Mouse (Mus musculus) stomach, embryonic 14.5 days (tissue): ENCODE data around the gene Eprs. TPM values are rescaled to one million over a fixed set of nuclear protein-coding genes. Genes with fewer than 3 reads are reported as not detected.
A peak's percentile ranks its signal among the peaks of the same experiment; 100 is the strongest.

Source experiments
- ATAC-seq: fragments of 200-750 bp; cut with Nextera tagmentation; 2 replicates; pipeline ENCODE4 v1.8.0; 2017; ENCODE audit warnings: low read depth, moderate TSS enrichment; ENCODE audit not compliant: insufficient number of reproducible peaks, insufficient read depth, low FRiP score
- H3K27ac ChIP-seq: fragments of 300-500 bp; sonication (generic); 2 replicates; pipeline ENCODE4 v1.5.1; 2014; ENCODE audit warnings: mild to moderate bottlenecking, low read length, moderate library complexity, mixed read lengths
- H3K27me3 ChIP-seq: fragments of 300-500 bp; sonication (generic); 2 replicates; pipeline ENCODE4 v1.6.1; 2014; ENCODE audit warnings: low read length, control low read depth, mixed read lengths; ENCODE audit not compliant: control insufficient read depth, insufficient read depth
- H3K36me3 ChIP-seq: fragments of 300-500 bp; sonication (generic); 2 replicates; pipeline ENCODE4 v1.6.1; 2014; ENCODE audit warnings: mild to moderate bottlenecking, control low read depth, low read length, moderate library complexity, mixed read lengths; ENCODE audit not compliant: control insufficient read depth, insufficient read depth
- H3K4me1 ChIP-seq: fragments of 300-500 bp; sonication (generic); 2 replicates; pipeline ENCODE4 v1.6.1; 2014; ENCODE audit warnings: low read length, control low read depth, mixed read lengths; ENCODE audit not compliant: control insufficient read depth, insufficient read depth
- H3K4me2 ChIP-seq: fragments of 300-500 bp; sonication (generic); replicated peaks from 2 replicates; pipeline ENCODE4 v1.6.1; 2014; ENCODE audit warnings: low read depth, low read length, control low read depth
- H3K4me3 ChIP-seq: fragments of 300-500 bp; sonication (generic); 2 replicates; pipeline ENCODE4 v1.5.1; 2014; ENCODE audit warnings: low read depth, low read length, control low read depth
- H3K9ac ChIP-seq: fragments of 300-500 bp; sonication (generic); replicated peaks from 2 replicates; pipeline ENCODE4 v1.6.1; 2014; ENCODE audit warnings: low read depth, mild to moderate bottlenecking, control low read depth, low read length, moderate library complexity, mixed read lengths
- H3K9me3 ChIP-seq: fragments of 300-500 bp; sonication (generic); 2 replicates; pipeline ENCODE4 v1.6.1; 2016; ENCODE audit warnings: low read depth, low read length, control low read depth; ENCODE audit not compliant: control insufficient read depth
- WGBS: fragments of 180-500 bp; shearing (Covaris S2); extraction: QIAGEN DNeasy Blood & Tissue Kit; methylation state at CpG from one replicate; pipeline ENCODE4 v1.1.7; 2014; 5-methylcytosine and 5-hydroxymethylcytosine counted together
- polyA plus RNA-seq: library from polyadenylated mRNA; unstranded; fragments of >200 nt; fragmentation: Nextera tagmentation; extraction: Ambion mirVana; gene quantifications from 2 replicates; pipeline ENCODE4 v1.2.1, GENCODE M21; 2014

Eprs gene
- polyA plus RNA-seq, 1 experiment from 2014 or later, result 167 TPM

DNA sequence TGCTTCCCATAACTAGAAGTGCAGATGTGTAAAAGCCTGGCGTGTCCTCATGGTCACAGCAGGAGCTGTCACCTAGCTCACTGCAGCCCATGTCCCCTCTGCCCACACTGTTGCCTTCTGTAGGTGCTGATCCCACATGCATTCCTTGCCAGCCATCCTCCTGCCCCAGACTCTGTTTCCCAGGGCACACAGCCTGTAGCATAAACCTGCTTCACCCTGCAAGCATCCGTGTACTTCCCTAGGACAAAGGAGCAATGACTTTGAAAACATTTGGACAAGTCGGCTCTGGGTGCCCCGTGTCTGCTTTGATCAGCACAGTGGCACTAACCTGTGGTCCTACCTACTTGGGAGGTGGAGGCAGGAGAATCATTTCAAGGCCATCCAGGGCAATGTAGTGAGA lies 12.2 kb upstream of the Eprs start:
- Histone ChIP-seq H3K27ac (no peak overlapping the region), H3K9me3 (no peaks in the 10 kb centered on the region), H3K9ac (no peak overlapping the region), H3K4me3 (no peak overlapping the region), H3K27me3 (no peaks in the 10 kb centered on the region), H3K4me2 (no peak overlapping the region), H3K4me1 (no peaks in the 10 kb centered on the region), H3K36me3 (peaks cover 45% of the 10 kb centered on the region)
- WGBS, result 90% methylated on average over 4 of the region's 4 CpGs
- ATAC-seq, result no peak

- no peaks in the 10 kb centered on the region for H3K9me3 ChIP-seq
- H3K27ac ChIP-seq, result no peak overlapping the region
- no peak overlapping the region for H3K4me3 ChIP-seq
- H3K9ac ChIP-seq, result no peak overlapping the region
- no peak overlapping the region for H3K4me2 ChIP-seq
- H3K4me1 ChIP-seq, result no peaks in the 10 kb centered on the region
- no peak for ATAC-seq
- H3K27me3 ChIP-seq, result no peaks in the 10 kb centered on the region
- peaks cover 45% of the 10 kb centered on the region for H3K36me3 ChIP-seq
- 91% methylated on average over 12 of the region's 12 CpGs for WGBS
These were observed 10.7 kb upstream of the Eprs start for GRCm38 (mm10) chr1:185352151-185352550.

DNA sequence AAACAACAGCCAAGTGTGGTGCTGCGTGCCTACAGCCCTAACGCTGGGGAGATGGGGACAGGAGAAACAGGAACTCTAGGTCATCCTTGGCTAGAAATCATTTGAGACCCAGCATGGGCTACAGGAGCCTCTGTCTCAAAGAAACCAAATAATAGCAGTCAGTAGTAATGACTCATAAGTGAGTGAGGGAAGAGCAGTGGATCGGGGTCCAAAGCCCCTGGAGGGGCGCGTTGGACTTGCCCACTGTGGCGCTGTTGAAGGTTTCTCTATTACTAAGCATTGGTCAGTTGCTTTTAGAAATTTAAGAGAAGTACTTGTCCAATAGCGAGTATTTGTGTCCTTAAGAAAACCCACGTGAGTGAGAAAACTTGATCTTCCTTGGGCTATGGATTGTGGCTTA lies 9.5 kb upstream of the Eprs start:
- Histone ChIP-seq H3K27ac (no peak overlapping the region), H3K27me3 (no peaks in the 10 kb centered on the region), H3K9me3 (no peaks in the 10 kb centered on the region), H3K4me3 (no peak overlapping the region), H3K9ac (no peak overlapping the region), H3K36me3 (peaks cover 43% of the 10 kb centered on the region), H3K4me1 (no peaks in the 10 kb centered on the region), H3K4me2 (no peak overlapping the region)
- ATAC-seq, result no peak
- WGBS, result 98% methylated on average over 8 of the region's 8 CpGs

- H3K9me3 ChIP-seq, result no peaks in the 10 kb centered on the region
- H3K4me3 ChIP-seq, result no peak overlapping the region
- H3K4me2 ChIP-seq, result no peak overlapping the region
- H3K27me3 ChIP-seq, result no peaks in the 10 kb centered on the region
- peaks cover 37% of the 10 kb centered on the region for H3K36me3 ChIP-seq
- WGBS, result 81% methylated on average over 4 of the region's 4 CpGs
- no peak overlapping the region for H3K9ac ChIP-seq
- H3K27ac ChIP-seq, result no peak overlapping the region
- H3K4me1 ChIP-seq, result no peaks in the 10 kb centered on the region
- ATAC-seq, result no peak
These were observed 8.1 kb upstream of the Eprs start for GRCm38 (mm10) chr1:185354731-185355130.

- H3K4me3 ChIP-seq, result no peak overlapping the region
- no peaks in the 10 kb centered on the region for H3K27me3 ChIP-seq
- H3K9ac ChIP-seq, result no peak overlapping the region
- no peak overlapping the region for H3K27ac ChIP-seq
- ATAC-seq, result no peak
- WGBS, result 95% methylated on average over 8 of the region's 8 CpGs
- H3K36me3 ChIP-seq, result peaks cover 26% of the 10 kb centered on the region
- no peaks in the 10 kb centered on the region for H3K9me3 ChIP-seq
- no peak overlapping the region for H3K4me2 ChIP-seq
- no peaks in the 10 kb centered on the region for H3K4me1 ChIP-seq
These were observed 6.6 kb upstream of the Eprs start for GRCm38 (mm10) chr1:185356246-185356645.

GRCm38 (mm10) chr1:185358211-185358610 lies 4.6 kb upstream of the Eprs start:
- Histone ChIP-seq H3K9me3 (no peaks in the 10 kb centered on the region), H3K4me2 (no peak overlapping the region), H3K36me3 (peaks cover 20% of the 10 kb centered on the region), H3K27me3 (no peaks in the 10 kb centered on the region), H3K9ac (no peak overlapping the region), H3K4me3 (no peak overlapping the region), H3K4me1 (no peaks in the 10 kb centered on the region; the same call in 1 of the 2 replicates), H3K27ac (no peak overlapping the region)
- 80% methylated on average over 4 of the region's 4 CpGs for WGBS
- ATAC-seq, result no peak

- Histone ChIP-seq H3K9ac (peak overlapping the region; percentile 87), H3K4me2 (peak overlapping the region; percentile 81), H3K27ac (peak overlapping the region; percentile 94), H3K4me3 (peak overlapping the region; percentile 99), H3K9me3 (no peaks in the 10 kb centered on the region), H3K36me3 (peaks cover 11% of the 10 kb centered on the region; the same call in 1 of the 2 replicates), H3K4me1 (peaks cover 16% of the 10 kb centered on the region), H3K27me3 (no peaks in the 10 kb centered on the region)
- 2% methylated on average over 22 of the region's 22 CpGs for WGBS
- no peak for ATAC-seq
These were observed 810 bp downstream of the Eprs start for GRCm38 (mm10) chr1:185363526-185364182.

- ATAC-seq, result no peak
- peak overlapping the region; percentile 81 for H3K4me2 ChIP-seq
- peaks cover 16% of the 10 kb centered on the region for H3K4me1 ChIP-seq
- H3K27me3 ChIP-seq, result no peaks in the 10 kb centered on the region
- peak overlapping the region; percentile 94; the same call in 1 of the 2 replicates for H3K27ac ChIP-seq
- 46% methylated on average over 6 of the region's 6 CpGs for WGBS
- H3K4me3 ChIP-seq, result peak overlapping the region; percentile 99
- H3K9me3 ChIP-seq, result no peaks in the 10 kb centered on the region
- peaks cover 11% of the 10 kb centered on the region; the same call in 1 of the 2 replicates for H3K36me3 ChIP-seq
- H3K9ac ChIP-seq, result peak overlapping the region; percentile 87
These were observed 1.3 kb downstream of the Eprs start for GRCm38 (mm10) chr1:185364183-185364540.

DNA sequence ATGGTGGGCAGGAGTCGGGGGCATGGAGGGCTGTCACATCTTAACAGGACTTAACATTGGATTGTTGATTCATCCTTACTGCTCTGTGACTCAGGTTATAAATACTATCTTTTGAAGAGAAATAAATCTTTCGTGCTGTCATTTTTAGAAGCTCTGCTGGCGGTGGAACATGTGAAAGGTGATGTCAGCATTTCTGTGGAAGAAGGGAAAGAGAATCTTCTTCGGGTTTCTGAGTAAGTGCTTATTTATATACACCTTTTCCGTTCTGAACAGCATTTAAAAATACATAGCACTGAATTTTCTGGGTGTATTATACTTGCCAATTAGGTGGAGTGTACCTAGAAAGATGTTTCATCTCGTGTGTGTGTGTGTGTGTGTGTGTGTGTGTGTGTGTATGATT lies 4.5 kb downstream of the Eprs start:
- Histone ChIP-seq H3K27ac (no peak overlapping the region), H3K36me3 (peaks cover 31% of the 10 kb centered on the region), H3K4me2 (no peak overlapping the region), H3K4me3 (no peak overlapping the region), H3K9ac (no peak overlapping the region), H3K9me3 (no peaks in the 10 kb centered on the region), H3K4me1 (peaks cover 16% of the 10 kb centered on the region), H3K27me3 (no peaks in the 10 kb centered on the region)
- WGBS, result 83% methylated on average over 6 of the region's 6 CpGs
- no peak for ATAC-seq
